Mouse (Mus musculus): ENCODE data around the gene Relt.

DNA sequence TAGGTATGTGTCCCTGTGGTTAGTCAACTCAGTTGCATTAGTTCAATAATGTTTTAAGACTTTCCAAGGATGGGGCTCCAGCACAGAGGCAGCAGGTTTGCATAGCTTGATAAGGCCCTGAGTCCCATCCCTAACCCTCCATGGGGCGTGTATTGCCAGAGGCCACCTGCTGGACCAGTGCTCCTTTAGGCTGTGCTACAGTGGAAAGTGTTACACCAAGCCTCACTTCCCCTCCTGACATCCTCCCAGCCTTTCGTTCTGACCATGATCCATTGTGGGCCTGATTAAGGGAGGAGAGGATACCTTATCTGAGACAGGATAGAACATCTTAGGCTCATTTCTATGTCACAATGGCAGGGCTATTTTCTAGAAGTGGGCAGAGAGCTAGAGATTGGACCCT is 19.4 kb downstream of the Relt start:
- no peak for TF ChIP-seq POLR2A (IDR thresholded peaks at IDR 0.05; ENCODE audit: control insufficient read depth, extremely low read depth, insufficient read depth, low read length, poor library complexity)
- no peak for TF ChIP-seq CTCF (IDR thresholded peaks at IDR 0.05; ENCODE audit: borderline replicate concordance, control insufficient read depth, extremely low read depth, insufficient read depth, low read length, poor library complexity)

Data from thymus, adult 2 months (tissue).